Mouse (Mus musculus): ENCODE measurements at regions not wholly inside any gene's neighbourhood (a gene's known extent, or its start where the extent isn't known, plus 50 kb on each side); places are given as distances from the start of the nearest gene placed in this dataset.

GRCm38 (mm10) chr6:117552006-117552667, 288.8 kb upstream of the Zfp637 start:
- peak in 1 of 2 experiments; percentile 7 for DNase-seq (ENCODE audit: low spot score in 2 of 2)

- peak; percentile 15 to 54 for DNase-seq (ENCODE audit: low spot score in 2 of 2)
These were observed 277.8 kb upstream of the Zfp637 start for GRCm38 (mm10) chr6:117563159-117563558.

GRCm38 (mm10) chr6:117563704-117564103, 277.3 kb upstream of the Zfp637 start:
- peak; percentile 41 to 43 for DNase-seq (ENCODE audit: low spot score in 2 of 2)

- no peak for DNase-seq (ENCODE audit: low spot score in 2 of 2)
These were observed 274.2 kb upstream of the Zfp637 start for GRCm38 (mm10) chr6:117566786-117567185.

GRCm38 (mm10) chr6:117567691-117568090, 273.3 kb upstream of the Zfp637 start:
- no peak for DNase-seq (ENCODE audit: low spot score in 2 of 2)

- DNase-seq (ENCODE audit: low spot score in 2 of 2): no peak
These were observed 271.2 kb upstream of the Zfp637 start for GRCm38 (mm10) chr6:117569576-117570326.

GRCm38 (mm10) chr6:117570346-117570745, 270.6 kb upstream of the Zfp637 start:
- no peak for DNase-seq (ENCODE audit: low spot score in 2 of 2)

GRCm38 (mm10) chr6:117570791-117571190, 270.2 kb upstream of the Zfp637 start:
- no peak for DNase-seq (ENCODE audit: low spot score in 2 of 2)

GRCm38 (mm10) chr6:117572006-117572405, 269.0 kb upstream of the Zfp637 start:
- DNase-seq (ENCODE audit: low spot score in 2 of 2): no peak

- DNase-seq (ENCODE audit: low spot score in 2 of 2): no peak
These were observed 267.6 kb upstream of the Zfp637 start for GRCm38 (mm10) chr6:117573371-117573770.

GRCm38 (mm10) chr6:117574146-117574545, 266.8 kb upstream of the Zfp637 start:
- DNase-seq (ENCODE audit: low spot score in 2 of 2): no peak

- DNase-seq (ENCODE audit: low spot score in 2 of 2): no peak
These were observed 265.9 kb upstream of the Zfp637 start for GRCm38 (mm10) chr6:117575057-117575456.

- no peak for DNase-seq (ENCODE audit: low spot score in 2 of 2)
These were observed 265.0 kb upstream of the Zfp637 start for GRCm38 (mm10) chr6:117576021-117576420.

- no peak for DNase-seq (ENCODE audit: low spot score in 2 of 2)
These were observed 263.1 kb upstream of the Zfp637 start for GRCm38 (mm10) chr6:117577539-117578521.

- DNase-seq (ENCODE audit: low spot score in 2 of 2): no peak
These were observed 260.0 kb upstream of the Zfp637 start for GRCm38 (mm10) chr6:117580951-117581350.

GRCm38 (mm10) chr6:117583121-117583520, 257.9 kb upstream of the Zfp637 start:
- DNase-seq (ENCODE audit: low spot score in 2 of 2): no peak

- no peak for DNase-seq (ENCODE audit: low spot score in 2 of 2)
These were observed 256.4 kb upstream of the Zfp637 start for GRCm38 (mm10) chr6:117584563-117584962.

GRCm38 (mm10) chr6:117596166-117596840, 244.7 kb upstream of the Zfp637 start:
- no peak for DNase-seq (ENCODE audit: low spot score in 2 of 2)

GRCm38 (mm10) chr6:117604834-117605233, 236.1 kb upstream of the Zfp637 start:
- DNase-seq (ENCODE audit: low spot score in 2 of 2): no peak

GRCm38 (mm10) chr6:117605685-117606084, 235.3 kb upstream of the Zfp637 start:
- DNase-seq (ENCODE audit: low spot score in 2 of 2): no peak

GRCm38 (mm10) chr6:117606211-117606610, 234.8 kb upstream of the Zfp637 start:
- DNase-seq (ENCODE audit: low spot score in 2 of 2): no peak
